Mouse (Mus musculus) left cerebral cortex, adult 2 months (tissue): ENCODE measurements at regions not wholly inside any gene's neighbourhood (a gene's known extent, or its start where the extent isn't known, plus 50 kb on each side); places are given as distances from the start of the nearest gene placed in this dataset.

Experiments
- DNase-seq, 2 experiments: peaks; one replicate each; pipeline ENCODE4 v3.0.0; 2021 to 2022; ENCODE audit warnings: low spot score in 2 of 2, mixed read lengths in 1 of 2; ENCODE audit errors: extremely low spot score in 1 of 2
- H3K27ac ChIP-seq: fragments of 200-600 bp; 2 replicates; pipeline ENCODE4 v1.8.1; 2022
- H3K4me3 ChIP-seq: fragments of 200-600 bp; 2 replicates; pipeline ENCODE4 v1.8.1; 2022
- CTCF ChIP-seq: fragments of 200-600 bp; IDR thresholded peaks from 2 replicates; pipeline ENCODE4 v1.8.1; 2022; ENCODE audit warnings: antibody characterized with exemption, mild to moderate bottlenecking, moderate library complexity
- intact Hi-C: fragments of 180-260 bp; cut with DNase I; formaldehyde crosslinking; loops from one replicate; pipeline ENCODE4 v1.15.1; 2025

DNA sequence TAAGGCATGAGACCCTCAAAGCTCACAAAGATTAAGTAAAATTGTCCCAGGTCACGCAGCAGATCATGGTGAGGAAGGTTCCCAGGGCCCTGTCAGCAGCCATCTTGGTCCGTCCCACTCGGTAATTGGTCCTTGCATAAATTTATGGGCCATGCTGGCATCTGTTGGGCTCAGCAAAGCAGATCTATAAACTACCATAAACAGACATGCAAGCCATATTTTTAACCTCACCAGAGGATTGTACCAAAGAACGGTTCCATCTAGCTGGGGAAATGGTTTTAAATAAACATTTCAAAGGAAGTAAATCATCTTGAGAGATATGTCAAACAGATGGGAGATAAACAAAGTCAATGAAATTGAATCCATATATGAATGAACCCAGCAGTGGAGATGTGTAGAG, 237.1 kb upstream of the Mctp2 start:
- Histone ChIP-seq H3K27ac (no peak overlapping the region), H3K4me3 (no peak overlapping the region)
- TF ChIP-seq CTCF, result no peak
- intact Hi-C loops, result loop anchor here (5.0 kb wide), 1 partner anchor 834 kb away; the partner anchor contains the start of gene Rgma
- no peak for DNase-seq

GRCm38 (mm10) chr7:72543946-72544345, 237.5 kb upstream of the Mctp2 start:
- intact Hi-C loops, result loop anchor here (5.0 kb wide), 1 partner anchor 833 kb away; the partner anchor contains the start of gene Rgma
- no peak for TF ChIP-seq CTCF
- DNase-seq, result no peak
- Histone ChIP-seq H3K27ac (no peak overlapping the region), H3K4me3 (no peak overlapping the region)

DNA sequence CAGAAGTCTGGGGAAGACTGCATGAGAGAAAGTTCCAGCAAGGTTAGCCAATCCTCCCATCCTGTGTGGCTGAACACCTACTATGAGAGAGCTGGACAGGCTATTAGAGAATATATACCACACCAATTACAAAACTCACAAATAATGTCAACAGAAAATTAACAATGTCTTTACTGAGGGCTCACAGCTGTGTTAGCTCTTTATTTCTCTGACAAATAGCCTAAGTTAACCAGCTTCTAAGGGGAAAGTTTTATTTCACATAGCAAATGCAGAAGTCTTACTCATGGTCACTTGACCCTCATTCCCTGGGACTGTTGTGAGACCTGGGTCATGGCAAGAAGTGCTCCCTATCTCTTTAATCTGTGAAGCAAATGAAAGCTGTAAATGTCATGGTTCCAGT, 261.0 kb upstream of the Mctp2 start:
- TF ChIP-seq CTCF, result no peak
- intact Hi-C loops, result no loop called here
- Histone ChIP-seq H3K27ac (no peak overlapping the region), H3K4me3 (no peak overlapping the region)
- DNase-seq, result no peak

- no peak overlapping the region for H3K27ac ChIP-seq
- no peak for TF ChIP-seq CTCF
- no peak for DNase-seq
- no peak overlapping the region for H3K4me3 ChIP-seq
- intact Hi-C loops, result no loop called here
Observed at GRCm38 (mm10) chr7:72569177-72569576, 262.8 kb upstream of the Mctp2 start.

GRCm38 (mm10) chr7:72574316-72574715, 267.9 kb upstream of the Mctp2 start:
- DNase-seq, result no peak
- H3K27ac ChIP-seq, result no peak overlapping the region
- no peak overlapping the region for H3K4me3 ChIP-seq
- TF ChIP-seq CTCF, result no peak
- intact Hi-C loops, result no loop called here

GRCm38 (mm10) chr7:72584427-72584826, 278.0 kb upstream of the Mctp2 start:
- intact Hi-C loops, result no loop called here
- DNase-seq, result no peak
- Histone ChIP-seq H3K4me3 (no peak overlapping the region), H3K27ac (no peak overlapping the region)
- no peak for TF ChIP-seq CTCF

DNA sequence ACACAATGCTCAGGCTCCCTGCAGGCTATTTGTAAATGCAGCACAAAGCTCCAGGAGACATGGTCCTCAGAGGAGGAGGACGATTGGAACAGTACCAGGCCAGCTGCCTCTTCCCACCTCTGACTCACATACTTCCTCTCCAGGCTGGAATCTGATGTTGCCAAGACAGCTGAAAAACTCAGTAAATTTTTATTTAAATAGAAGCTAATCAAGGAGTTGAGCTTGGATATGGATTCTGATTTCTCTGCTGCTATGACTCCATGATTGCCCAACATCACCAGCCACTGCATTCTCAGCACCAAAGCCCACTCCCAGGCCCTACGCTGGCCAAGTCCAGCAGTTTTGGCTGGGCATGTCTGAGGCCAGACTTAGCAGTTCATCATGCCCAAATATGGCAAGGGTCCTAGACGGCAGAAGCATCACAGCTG, 282.8 kb upstream of the Mctp2 start:
- Histone ChIP-seq H3K4me3 (no peak overlapping the region), H3K27ac (0 out of 2 replicates have a peak overlapping the region, but pooled peaks have one; percentile 66)
- peak; percentile 30 to 63 for DNase-seq
- TF ChIP-seq CTCF, result no peak
- intact Hi-C loops, result no loop called here

DNA sequence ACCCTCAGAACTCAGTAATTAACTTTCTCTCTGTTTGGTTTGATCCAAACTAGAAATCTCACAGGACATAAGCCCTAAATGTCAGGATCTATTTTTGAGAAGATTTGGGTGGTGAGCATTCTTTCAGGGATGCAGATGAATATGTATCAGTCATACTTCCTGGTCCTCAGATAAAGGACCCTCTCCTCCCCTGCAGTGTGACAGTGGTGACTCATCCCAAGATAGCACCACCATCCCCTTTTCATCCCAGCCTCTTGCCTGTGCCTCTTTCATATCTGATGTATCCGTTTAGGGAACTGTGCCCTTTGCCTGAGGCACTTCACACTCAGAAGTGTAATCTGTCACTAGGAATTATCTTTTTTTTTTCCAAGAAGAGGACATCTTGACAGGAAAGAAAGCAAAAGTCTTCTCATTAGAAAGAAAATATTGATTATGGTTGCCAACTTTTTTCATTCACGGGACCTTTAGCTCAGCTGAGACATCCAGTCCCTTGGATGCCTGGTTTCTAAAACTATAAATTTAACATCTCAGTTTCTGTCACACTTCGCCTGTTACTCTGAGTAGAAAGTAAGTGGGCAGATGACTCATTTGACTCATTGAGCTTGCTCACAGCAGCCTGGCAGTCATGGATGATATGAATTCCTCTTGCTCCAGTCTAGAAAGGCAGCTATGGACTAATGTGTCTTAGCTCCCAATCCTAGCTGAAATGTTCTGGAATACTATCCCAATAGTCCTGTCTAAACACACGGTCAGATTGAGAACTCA, 284.1 kb upstream of the Mctp2 start:
- Histone ChIP-seq H3K27ac (no peak overlapping the region), H3K4me3 (no peak overlapping the region)
- intact Hi-C loops, result loop anchor here (2.0 to 5.0 kb wide), 5 partner anchors 102 to 787 kb away; partner anchors contain the start of gene Rgma
- DNase-seq, result no peak
- TF ChIP-seq CTCF, result no peak

- TF ChIP-seq CTCF, result no peak
- DNase-seq, result peak in 1 of 2 experiments; percentile 31
- Histone ChIP-seq H3K4me3 (no peak overlapping the region), H3K27ac (no peak overlapping the region)
- intact Hi-C loops, result loop anchor here (2.0 to 5.0 kb wide), 5 partner anchors 100 to 785 kb away; partner anchors contain the start of gene Rgma
Observed at GRCm38 (mm10) chr7:72592110-72592509, 285.7 kb upstream of the Mctp2 start.

GRCm38 (mm10) chr7:72592649-72593048, 286.2 kb upstream of the Mctp2 start:
- intact Hi-C loops, result loop anchor here (2.0 to 5.0 kb wide), 5 partner anchors 100 to 785 kb away; partner anchors contain the start of gene Rgma
- no peak for DNase-seq
- no peak for TF ChIP-seq CTCF
- no peak overlapping the region for H3K4me3 ChIP-seq
- no peak overlapping the region for H3K27ac ChIP-seq

DNA sequence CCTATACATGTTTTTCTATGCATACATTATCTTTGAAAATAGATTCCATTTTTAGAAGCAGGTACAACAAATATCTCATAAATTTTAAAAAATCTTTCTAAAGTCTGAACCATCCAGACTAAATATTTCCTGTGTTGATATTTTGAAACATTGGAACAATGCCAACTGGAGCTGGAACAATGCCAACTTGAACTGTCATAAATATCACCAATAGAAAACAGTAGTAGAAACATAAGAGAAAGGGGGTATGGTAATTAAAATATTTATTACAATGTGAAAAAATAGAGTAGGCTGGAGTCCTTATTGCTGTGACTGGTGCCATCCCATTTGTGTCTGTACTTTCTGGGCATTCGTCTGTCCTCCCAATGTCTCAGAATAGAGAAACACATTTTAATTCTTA, 286.9 kb upstream of the Mctp2 start:
- intact Hi-C loops, result loop anchor here (2.0 to 5.0 kb wide), 5 partner anchors 99 to 784 kb away; partner anchors contain the start of gene Rgma
- TF ChIP-seq CTCF, result no peak
- no peak for DNase-seq

DNA sequence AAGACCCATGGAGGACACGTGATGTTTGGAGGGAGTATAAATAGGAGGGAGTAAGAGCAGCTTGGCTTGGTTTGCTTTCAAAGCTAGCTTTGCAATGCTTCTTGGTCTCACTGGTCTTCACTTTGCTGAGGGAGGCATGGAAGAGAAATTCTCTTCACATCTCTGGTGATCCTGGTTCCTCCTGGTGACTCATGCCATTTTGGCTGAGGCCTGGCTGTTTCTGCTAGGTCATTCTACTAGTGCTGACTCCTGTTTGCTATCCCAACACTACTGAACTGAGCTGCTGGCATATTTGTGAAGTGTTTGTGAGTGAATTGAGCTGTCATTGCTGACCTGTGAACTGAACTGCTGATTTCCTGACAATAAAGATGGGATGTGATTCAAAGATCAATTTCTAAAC, 288.3 kb upstream of the Mctp2 start:
- no peak for TF ChIP-seq CTCF
- Histone ChIP-seq H3K4me3 (no peak overlapping the region), H3K27ac (no peak overlapping the region)
- DNase-seq, result no peak
- intact Hi-C loops, result loop anchor here (5.0 kb wide), 4 partner anchors 98 to 783 kb away; partner anchors contain the start of gene Rgma

More for the DNA sequence above, 286.9 kb upstream of the Mctp2 start:
- no peak overlapping the region for H3K27ac ChIP-seq
- no peak overlapping the region for H3K4me3 ChIP-seq

- intact Hi-C loops, result no loop called here
- DNase-seq, result no peak
Observed at GRCm38 (mm10) chr7:72596985-72597384, 290.6 kb upstream of the Mctp2 start.

More at GRCm38 (mm10) chr7:72596985-72597384, 290.6 kb upstream of the Mctp2 start:
- Histone ChIP-seq H3K4me3 (no peak overlapping the region), H3K27ac (no peak overlapping the region)
- TF ChIP-seq CTCF, result no peak
